Mouse (Mus musculus) ovary, adult 10 weeks (tissue): ENCODE data around the gene Lpar3. TPM values are rescaled to one million over a fixed set of nuclear protein-coding genes. Genes with fewer than 3 reads are reported as not detected.

ENCODE experiments used
- polyA plus RNA-seq: library from polyadenylated mRNA; stranded (reverse); fragments of 350-450 nt; fragmentation: Illumina TruSeq; extraction: RNeasy Lipid Tissue Mini Kit (QIAGEN cat#74804); gene quantifications from one replicate; pipeline ENCODE4 v1.2.3, GENCODE M21; 2014

Lpar3 gene
- 4.3 TPM for polyA plus RNA-seq

DNA sequence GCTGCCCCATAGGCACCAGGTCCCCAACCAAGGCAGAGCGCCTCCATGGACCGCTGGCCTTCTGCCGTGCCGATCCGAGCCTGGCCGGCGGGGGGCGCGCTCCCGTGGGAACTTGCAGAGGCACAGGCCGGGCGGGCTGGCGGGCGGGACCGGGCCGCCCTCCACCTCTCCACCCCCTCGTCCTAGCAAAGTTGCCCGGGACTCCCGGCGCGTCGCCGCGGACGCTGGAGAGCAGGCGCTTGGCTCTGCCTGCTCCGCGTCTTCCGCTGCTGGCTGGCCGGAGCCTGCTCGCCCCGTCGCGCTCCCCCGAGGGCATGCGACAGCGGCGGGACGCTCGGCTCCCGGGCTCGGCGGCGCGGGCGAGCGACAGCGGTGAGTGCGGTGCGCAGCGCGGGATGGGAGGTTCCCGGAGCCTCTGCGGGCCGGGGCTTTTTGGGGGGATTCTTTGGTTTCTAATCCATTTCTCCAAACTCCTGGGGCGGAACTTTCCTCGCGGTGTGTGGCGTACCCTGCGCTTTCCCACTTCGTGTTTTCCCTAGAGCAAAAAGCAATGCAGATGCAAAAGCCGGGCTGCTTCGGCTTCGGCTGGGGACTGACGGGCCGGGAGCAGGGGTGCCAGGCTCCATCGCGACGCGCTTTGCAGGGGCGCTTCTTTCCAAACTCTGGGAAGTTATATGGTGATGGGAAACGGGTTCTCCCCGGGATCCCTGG, at the start of gene Lpar3:
Gene Lpar3, plus strand, starts transcription at position 188 of the 711 bp plus-strand sequence.

Other genes with a start within 250 kb of the Lpar3 start
- 9.1 TPM for gene Syde2, start 233.1 kb upstream of the Lpar3 start, polyA plus RNA-seq
- 4.1 TPM for gene Wdr63, start 112.8 kb upstream of the Lpar3 start, polyA plus RNA-seq
- 0.48 TPM for gene Mcoln3, start 103.5 kb upstream of the Lpar3 start, polyA plus RNA-seq
- 2.1 TPM for gene Mcoln2, start 71.1 kb upstream of the Lpar3 start, polyA plus RNA-seq
- 38.6 TPM for gene Ssx2ip, start 183.7 kb downstream of the Lpar3 start, polyA plus RNA-seq
- gene Ctbs, start 228.8 kb downstream of the Lpar3 start, polyA plus RNA-seq = 44.8 TPM